Comparison of ENCODE assay signal across 21 mouse cellular contexts in genomic region chrX:23807125-23807524, GRCm38 (mm10).
"Had no signal": no experiment of that assay in that cellular context is flagged by ENCODE, and none has a peak within 500 bp of the region (broad histone marks: within the 10 kb centered on the region; RNA-seq: fewer than 3 reads in every experiment).

No protein-coding gene starts in this region.

- H3K27me3 ChIP-seq: limb, embryonic 13.5 days; liver, embryonic 12.5 days; liver, embryonic 15.5 days; lung, embryonic 15.5 days; midbrain, embryonic 12.5 days; midbrain, embryonic 15.5 days; neural tube, embryonic 12.5 days; neural tube, embryonic 15.5 days; stomach, embryonic 15.5 days had no signal

- H3K36me3 ChIP-seq: limb, embryonic 10.5 days; limb, embryonic 13.5 days; liver, embryonic 12.5 days; liver, embryonic 15.5 days; lung, embryonic 15.5 days; midbrain, embryonic 12.5 days; midbrain, embryonic 15.5 days; neural tube, embryonic 12.5 days; neural tube, embryonic 15.5 days; stomach, embryonic 15.5 days had no signal

- H3K4me2 ChIP-seq: limb, embryonic 13.5 days; liver, embryonic 12.5 days; liver, embryonic 15.5 days; lung, embryonic 15.5 days; midbrain, embryonic 12.5 days; midbrain, embryonic 15.5 days; neural tube, embryonic 12.5 days; neural tube, embryonic 15.5 days; stomach, embryonic 15.5 days had no signal

- H3K4me3 ChIP-seq: limb, embryonic 10.5 days; limb, embryonic 13.5 days; liver, embryonic 12.5 days; liver, embryonic 15.5 days; lung, embryonic 15.5 days; midbrain, embryonic 12.5 days; midbrain, embryonic 15.5 days; neural tube, embryonic 12.5 days; neural tube, embryonic 15.5 days; stomach, embryonic 15.5 days had no signal

- H3K27ac ChIP-seq: limb, embryonic 10.5 days; limb, embryonic 13.5 days; liver, embryonic 12.5 days; liver, embryonic 15.5 days; lung, embryonic 15.5 days; midbrain, embryonic 12.5 days; midbrain, embryonic 15.5 days; neural tube, embryonic 12.5 days; neural tube, embryonic 15.5 days; stomach, embryonic 15.5 days had no signal

- H3K9me3 ChIP-seq: limb, embryonic 10.5 days; limb, embryonic 13.5 days; liver, embryonic 12.5 days; liver, embryonic 15.5 days; lung, embryonic 15.5 days; midbrain, embryonic 12.5 days; midbrain, embryonic 15.5 days; neural tube, embryonic 12.5 days; neural tube, embryonic 15.5 days; stomach, embryonic 15.5 days had no signal

- H3K4me1 ChIP-seq: limb, embryonic 10.5 days; limb, embryonic 13.5 days; liver, embryonic 12.5 days; liver, embryonic 15.5 days; lung, embryonic 15.5 days; midbrain, embryonic 12.5 days; midbrain, embryonic 15.5 days; neural tube, embryonic 12.5 days; neural tube, embryonic 15.5 days; stomach, embryonic 15.5 days had no signal

- DNase-seq: kidney, adult 9 months; kidney, postnatal 14 days; kidney, postnatal 4 days; liver; lung, adult 18-20 months; lung, postnatal 10 days; lung, postnatal 36 days; right cerebral cortex, adult 18-20 months; right cerebral cortex, postnatal 14 days; right cerebral cortex, postnatal 4 days; thymus, postnatal 25 days had no signal

- H3K9ac ChIP-seq: limb, embryonic 13.5 days; liver, embryonic 12.5 days; liver, embryonic 15.5 days; lung, embryonic 15.5 days; midbrain, embryonic 12.5 days; midbrain, embryonic 15.5 days; neural tube, embryonic 12.5 days; neural tube, embryonic 15.5 days; stomach, embryonic 15.5 days had no signal

- ATAC-seq: liver, embryonic 12.5 days; midbrain, embryonic 15.5 days had no signal
